Mouse (Mus musculus) effector memory CD4-positive, alpha-beta T cell, adult 7 months (primary cell): ENCODE data around the gene Lcn4. TPM values are rescaled to one million over a fixed set of nuclear protein-coding genes. Genes with fewer than 3 reads are reported as not detected.

Experiments
- polyA plus RNA-seq: library from polyadenylated mRNA; unstranded; fragments of 100-300 nt; shearing (Covaris generic); gene quantifications from one replicate; pipeline ENCODE4 v1.2.1, GENCODE M21; 2017

Lcn4 gene
- 15.7 TPM for polyA plus RNA-seq

DNA sequence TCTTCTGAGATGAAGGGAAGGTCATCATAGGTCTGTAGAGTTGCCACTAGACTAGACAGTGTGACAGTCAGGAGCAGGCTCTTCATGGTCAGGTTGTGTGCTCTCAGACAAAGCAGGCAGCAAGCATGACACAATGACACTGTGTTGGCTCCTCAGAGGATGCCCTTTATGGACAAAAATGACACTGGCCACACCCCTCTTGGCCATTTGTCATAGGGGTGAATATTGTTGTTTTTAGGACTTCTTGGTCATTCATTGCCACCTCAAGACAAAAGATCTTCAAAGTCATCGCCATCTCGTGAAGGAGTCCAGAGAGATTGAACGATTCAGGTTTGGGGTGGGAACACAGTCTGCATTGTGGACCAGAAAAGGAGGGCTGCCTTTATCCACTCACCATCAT, at the start of gene Lcn4:
Gene Lcn4, minus strand, starts transcription at position 101 of the 400 bp plus-strand sequence.

DNA sequence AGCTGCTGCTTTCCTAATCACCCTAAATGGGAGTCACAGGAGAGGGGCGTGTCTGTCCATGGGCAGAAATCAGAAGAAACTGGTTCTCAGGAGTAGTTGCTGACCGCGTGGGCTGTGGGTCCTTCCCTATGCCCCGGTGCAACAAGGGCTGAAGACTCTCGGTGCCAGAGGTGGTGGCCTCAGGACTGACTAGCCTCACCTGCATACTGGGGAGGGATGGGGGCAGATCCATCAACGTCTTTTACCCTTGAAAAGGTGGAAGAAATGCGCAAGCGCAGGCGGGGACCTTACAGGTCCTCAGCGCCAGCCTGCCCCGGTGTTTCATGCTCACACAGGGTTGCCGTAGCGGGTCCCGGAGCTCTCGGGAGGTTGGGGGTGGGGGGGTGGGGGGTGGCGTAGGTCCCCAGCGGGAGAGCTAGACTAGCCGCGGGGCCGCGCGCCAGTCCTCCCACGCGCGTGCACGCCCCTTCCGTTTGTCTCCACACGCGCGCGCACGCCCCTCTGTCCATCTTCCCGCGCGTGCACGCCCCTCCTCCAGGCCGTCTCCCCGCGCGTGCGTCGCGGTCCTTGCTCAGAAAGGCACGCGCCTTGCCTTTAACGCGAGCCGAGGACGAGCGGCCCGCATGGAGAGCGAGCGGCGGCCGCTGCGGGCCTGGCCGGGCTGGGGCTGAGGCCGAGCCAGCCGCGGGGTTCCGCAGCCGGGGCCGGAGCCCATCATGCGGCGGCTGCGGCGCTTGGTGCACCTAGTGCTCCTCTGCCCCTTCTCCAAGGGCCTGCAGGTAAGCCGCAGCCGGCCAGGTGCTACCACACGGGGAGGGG, 43.0 kb downstream of the Lcn4 start, which contains the start of gene Fam69b:
Gene Fam69b, plus strand, starts transcription at position 537 of the 819 bp plus-strand sequence.

Other genes starting within 250 kb of the Lcn4 start
- gene Sec16a, start 226.1 kb downstream of the Lcn4 start, polyA plus RNA-seq = 39.8 TPM
- gene Notch1, start 154.6 kb downstream of the Lcn4 start, polyA plus RNA-seq = 33.7 TPM
- gene Egfl7, start 91.3 kb downstream of the Lcn4 start, polyA plus RNA-seq = 2.2 TPM
- gene Gm20532, start 84.6 kb downstream of the Lcn4 start, polyA plus RNA-seq = not detected
- gene Agpat2, start 66.9 kb downstream of the Lcn4 start, polyA plus RNA-seq = 19.8 TPM
- 8.5 TPM for gene Fam69b, start 42.8 kb downstream of the Lcn4 start, polyA plus RNA-seq
- gene Abo, start 193.7 kb upstream of the Lcn4 start, polyA plus RNA-seq = not detected
- 29.1 TPM for gene Surf6, start 231.6 kb upstream of the Lcn4 start, polyA plus RNA-seq
- gene Med22, start 239.4 kb upstream of the Lcn4 start, polyA plus RNA-seq = 22.3 TPM
- gene Rpl7a, start 239.5 kb upstream of the Lcn4 start, polyA plus RNA-seq = 311 TPM
- gene Surf2, start 245.1 kb upstream of the Lcn4 start, polyA plus RNA-seq = 69.1 TPM
- 89.0 TPM for gene Surf1, start 245.2 kb upstream of the Lcn4 start, polyA plus RNA-seq